Mouse (Mus musculus): ENCODE results near the gene Tmem229b.

GRCm38 (mm10) chr12:78915561-78915960, 91.9 kb downstream of the Tmem229b start:
- no peak for TF ChIP-seq CTCF (IDR thresholded peaks at IDR 0.05; ENCODE audit: control insufficient read depth, insufficient read depth, insufficient replicate concordance, low read depth, low read length)
- no peak for TF ChIP-seq POLR2A (IDR thresholded peaks at IDR 0.05; ENCODE audit: control insufficient read depth, low read depth, low read length)

Data from testis, adult 2 months (tissue).